Mouse (Mus musculus) natural killer cell, adult 2 months (primary cell): ENCODE data around the gene Cybrd1.

ENCODE experiments used
- DNase-seq, 2 experiments: peaks; one replicate each; pipeline ENCODE4 v3.0.0; 2022; ENCODE audit warnings: low spot score in 2 of 2

The Cybrd1 gene

GRCm38 (mm10) chr2:71176329-71177249, 58.9 kb downstream of the Cybrd1 start:
- no peak for DNase-seq

GRCm38 (mm10) chr2:71177250-71177615, 59.5 kb downstream of the Cybrd1 start:
- DNase-seq = no peak

- no peak for DNase-seq
Measured at GRCm38 (mm10) chr2:71177760-71178159, 60.0 kb downstream of the Cybrd1 start.

- DNase-seq = no peak
Measured at GRCm38 (mm10) chr2:71179716-71180115, 62.0 kb downstream of the Cybrd1 start.

GRCm38 (mm10) chr2:71180566-71181217, 63.0 kb downstream of the Cybrd1 start:
- no peak for DNase-seq

- no peak for DNase-seq
Measured at GRCm38 (mm10) chr2:71187950-71188349, 70.2 kb downstream of the Cybrd1 start.

- no peak for DNase-seq
Measured at GRCm38 (mm10) chr2:71188861-71189260, 71.1 kb downstream of the Cybrd1 start.

- no peak for DNase-seq
Measured at GRCm38 (mm10) chr2:71191391-71192194, 73.9 kb downstream of the Cybrd1 start.

- no peak for DNase-seq
Measured at GRCm38 (mm10) chr2:71192195-71192807, 74.6 kb downstream of the Cybrd1 start.
